ENCODE assay signal across 9 mouse cellular contexts in the genomic region with DNA sequence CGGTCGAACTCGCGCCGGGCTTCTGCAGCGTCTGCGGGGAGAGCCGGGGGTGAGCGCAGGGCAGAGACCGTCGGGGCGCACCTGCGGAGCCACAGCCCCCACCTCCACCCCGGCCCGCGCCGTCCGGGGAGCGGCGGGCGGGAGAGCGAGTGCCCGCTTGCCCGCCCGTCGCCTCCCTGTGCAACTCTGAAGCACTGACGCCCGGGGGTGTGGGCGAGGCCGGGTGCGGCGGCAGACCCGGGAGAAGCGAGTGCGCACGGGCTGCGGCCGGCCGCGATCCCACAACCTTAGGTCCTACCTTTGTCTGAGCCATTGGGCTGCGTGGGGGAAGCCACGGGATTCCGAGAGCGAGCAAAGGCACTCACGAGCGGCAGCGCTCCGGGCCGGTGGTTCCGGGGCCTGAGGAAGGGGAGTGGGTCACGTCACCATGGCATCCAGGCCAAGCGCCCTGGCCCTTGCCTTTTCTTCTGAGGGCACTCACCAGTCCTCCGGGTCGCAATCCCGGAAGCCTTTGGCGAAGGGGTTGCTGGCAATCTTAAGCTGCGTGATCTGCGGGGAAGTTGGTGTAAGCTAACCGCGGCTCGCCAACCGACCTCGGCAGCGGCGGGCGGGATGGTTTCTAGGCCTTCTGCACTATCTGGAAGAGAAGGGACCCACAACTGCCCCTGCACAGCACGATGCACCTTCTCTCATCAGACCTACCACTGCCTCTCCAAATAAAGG. TPM values are rescaled to one million over a fixed set of nuclear protein-coding genes. Genes with fewer than 3 reads are reported as not detected.
DNase-seq lines count a peak whose midpoint lies in the region; ATAC-seq lines count a peak whose summit lies in the region.
"Had no signal": no experiment of that assay in that cellular context is flagged by ENCODE, and none has a peak within 500 bp of the region (broad histone marks: within the 10 kb centered on the region; RNA-seq: fewer than 3 reads in every experiment).

No protein-coding gene starts in this region.

- peak; percentile 16; the same call in 1 of the 2 replicates for ATAC-seq in lung, embryonic 15.5 days (ENCODE audit: borderline replicate concordance, extremely low read depth, low FRiP score, low TSS enrichment)
- ATAC-seq in forebrain, embryonic 11.5 days (replicated peaks; ENCODE audit: low FRiP score) = no peak
- no peak for ATAC-seq in limb, embryonic 13.5 days (ENCODE audit: low FRiP score, low read depth)
- no peak for ATAC-seq in stomach, embryonic 14.5 days (ENCODE audit: insufficient number of reproducible peaks, insufficient read depth, low FRiP score, low read depth)
- ATAC-seq in inflammation-experienced regulatory T-cells, adult 6 months = no peak
- ATAC-seq in frontal cortex, adult (ENCODE audit: low TSS enrichment) = no peak

- 0 out of 2 replicates have a peak overlapping the region, but pooled peaks have one; percentile 1 for H3K9ac ChIP-seq in lung, embryonic 15.5 days
- no peak overlapping the region for H3K9ac ChIP-seq in forebrain, embryonic 11.5 days (ENCODE audit: low read length)
- peak overlapping the region; percentile 45 for H3K9ac ChIP-seq in limb, embryonic 13.5 days
- H3K9ac ChIP-seq in stomach, embryonic 14.5 days (replicated peaks; ENCODE audit: low read depth, low read length) = 0 out of 2 replicates have a peak overlapping the region, but pooled peaks have one; percentile 14

- no peaks in the 10 kb centered on the region for H3K9me3 ChIP-seq in lung, embryonic 15.5 days
- H3K9me3 ChIP-seq in forebrain, embryonic 11.5 days (ENCODE audit: control insufficient read depth, low read length) = no peaks in the 10 kb centered on the region
- 0 out of 2 replicates have a peak, but pooled peaks cover 3% of the 10 kb centered on the region for H3K9me3 ChIP-seq in limb, embryonic 13.5 days
- no peaks in the 10 kb centered on the region for H3K9me3 ChIP-seq in stomach, embryonic 14.5 days (ENCODE audit: control insufficient read depth, low read depth, low read length)

- H3K4me2 ChIP-seq in lung, embryonic 15.5 days = peak overlapping the region; percentile 53
- peak overlapping the region; percentile 36; the same call in 1 of the 2 replicates for H3K4me2 ChIP-seq in forebrain, embryonic 11.5 days (ENCODE audit: low read depth, low read length, severe bottlenecking)
- peak overlapping the region; percentile 63 for H3K4me2 ChIP-seq in limb, embryonic 13.5 days (replicated peaks)
- peak overlapping the region; percentile 56 for H3K4me2 ChIP-seq in stomach, embryonic 14.5 days (replicated peaks; ENCODE audit: low read depth, low read length)

- H3K36me3 ChIP-seq in lung, embryonic 15.5 days = no peaks in the 10 kb centered on the region
- H3K36me3 ChIP-seq in forebrain, embryonic 11.5 days (ENCODE audit: control insufficient read depth, insufficient read depth, low read length) = no peaks in the 10 kb centered on the region
- no peaks in the 10 kb centered on the region for H3K36me3 ChIP-seq in limb, embryonic 13.5 days
- H3K36me3 ChIP-seq in stomach, embryonic 14.5 days (ENCODE audit: control insufficient read depth, insufficient read depth, low read length) = no peaks in the 10 kb centered on the region

- peaks cover 89% of the 10 kb centered on the region for H3K27me3 ChIP-seq in lung, embryonic 15.5 days
- H3K27me3 ChIP-seq in forebrain, embryonic 11.5 days (ENCODE audit: control insufficient read depth, insufficient read depth, low read length) = peaks cover 84% of the 10 kb centered on the region
- H3K27me3 ChIP-seq in limb, embryonic 13.5 days = peaks cover 95% of the 10 kb centered on the region
- peaks cover 65% of the 10 kb centered on the region for H3K27me3 ChIP-seq in stomach, embryonic 14.5 days (ENCODE audit: control insufficient read depth, insufficient read depth, low read length)

- H3K4me1 ChIP-seq in lung, embryonic 15.5 days = peaks cover 28% of the 10 kb centered on the region
- H3K4me1 ChIP-seq in forebrain, embryonic 11.5 days (replicated peaks; ENCODE audit: control insufficient read depth, insufficient read depth, low read length) = peaks cover 20% of the 10 kb centered on the region
- peaks cover 35% of the 10 kb centered on the region for H3K4me1 ChIP-seq in limb, embryonic 13.5 days
- peaks cover 11% of the 10 kb centered on the region; the same call in 1 of the 2 replicates for H3K4me1 ChIP-seq in stomach, embryonic 14.5 days (ENCODE audit: control insufficient read depth, insufficient read depth, low read length)

- no peak for DNase-seq in lung, postnatal 14 days
- peak; percentile 63 for DNase-seq in forebrain, embryonic 11.5 days (ENCODE audit: low spot score)
- no peak for DNase-seq in adrenal gland, adult (ENCODE audit: inconsistent age in 2 of 2, low spot score in 1 of 2)

- H3K27ac ChIP-seq in lung, embryonic 15.5 days = no peak overlapping the region
- H3K27ac ChIP-seq in forebrain, embryonic 11.5 days (ENCODE audit: low read depth, low read length) = no peak overlapping the region
- no peak overlapping the region for H3K27ac ChIP-seq in limb, embryonic 13.5 days
- H3K27ac ChIP-seq in stomach, embryonic 14.5 days (ENCODE audit: low read length) = no peak overlapping the region

- H3K4me3 ChIP-seq in lung, embryonic 15.5 days = peak overlapping the region; percentile 30
- H3K4me3 ChIP-seq in forebrain, embryonic 11.5 days (ENCODE audit: low read depth, low read length) = peak overlapping the region; percentile 27
- H3K4me3 ChIP-seq in limb, embryonic 13.5 days = peak overlapping the region; percentile 41
- H3K4me3 ChIP-seq in stomach, embryonic 14.5 days (ENCODE audit: low read depth, low read length) = peak overlapping the region; percentile 34

- WGBS in lung, embryonic 15.5 days = 5% methylated on average over 62 of the region's 67 CpGs
- 1% methylated on average over 67 of the region's 67 CpGs for WGBS in forebrain, embryonic 11.5 days
- 2% methylated on average over 55 of the region's 67 CpGs for WGBS in limb, embryonic 13.5 days
- 4% methylated on average over 66 of the region's 67 CpGs for WGBS in stomach, embryonic 14.5 days

RNA-seq across cellular contexts. Expression of a gene that starts 7.9 kb away (rescaled TPM):
- 10.9 and 13.1 TPM in 2 replicates for polyA plus RNA-seq in lung, embryonic 15.5 days (2015; fragmentation: Nextera tagmentation; extraction: Ambion mirVana)
- 0.83 and 1.3 TPM in 2 replicates for polyA plus RNA-seq in forebrain, embryonic 11.5 days (2014; fragmentation: Nextera tagmentation; extraction: Ambion mirVana)
- polyA plus RNA-seq in limb, embryonic 13.5 days (2015; fragmentation: Nextera tagmentation; extraction: Ambion mirVana) = 5.5 and 6.0 TPM in 2 replicates
- polyA plus RNA-seq in stomach, embryonic 14.5 days (2014; fragmentation: Nextera tagmentation; extraction: Ambion mirVana) = 0.53 and 1.1 TPM in 2 replicates
- not detected for polyA plus RNA-seq in inflammation-experienced regulatory T-cells, adult 6 months (2017; shearing (Covaris generic))

RNA-seq across cellular contexts. Expression of a gene that starts 39.6 kb away (rescaled TPM):
- polyA plus RNA-seq in lung, embryonic 15.5 days (2015; fragmentation: Nextera tagmentation; extraction: Ambion mirVana) = 2.8 and 4.3 TPM in 2 replicates
- 5.3 and 6.0 TPM in 2 replicates for polyA plus RNA-seq in forebrain, embryonic 11.5 days (2014; fragmentation: Nextera tagmentation; extraction: Ambion mirVana)
- polyA plus RNA-seq in limb, embryonic 13.5 days (2015; fragmentation: Nextera tagmentation; extraction: Ambion mirVana) = 2.6 and 3.6 TPM in 2 replicates
- polyA plus RNA-seq in stomach, embryonic 14.5 days (2014; fragmentation: Nextera tagmentation; extraction: Ambion mirVana) = 1.1 and 1.5 TPM in 2 replicates
- polyA plus RNA-seq in inflammation-experienced regulatory T-cells, adult 6 months (2017; shearing (Covaris generic)) = not detected
- polyA plus RNA-seq: liver, adult 2 months had no signal

RNA-seq across cellular contexts. Expression of a gene that starts 43.6 kb away (rescaled TPM):
- polyA plus RNA-seq in lung, embryonic 15.5 days (2015; fragmentation: Nextera tagmentation; extraction: Ambion mirVana) = 3.2 and 4.0 TPM in 2 replicates
- polyA plus RNA-seq in forebrain, embryonic 11.5 days (2014; fragmentation: Nextera tagmentation; extraction: Ambion mirVana) = 2.8 and 3.4 TPM in 2 replicates
- 5.9 and 6.0 TPM in 2 replicates for polyA plus RNA-seq in limb, embryonic 13.5 days (2015; fragmentation: Nextera tagmentation; extraction: Ambion mirVana)
- polyA plus RNA-seq in stomach, embryonic 14.5 days (2014; fragmentation: Nextera tagmentation; extraction: Ambion mirVana) = 0.67 and 1.3 TPM in 2 replicates
- not detected for polyA plus RNA-seq in inflammation-experienced regulatory T-cells, adult 6 months (2017; shearing (Covaris generic))
- polyA plus RNA-seq: liver, adult 2 months had no signal

RNA-seq across cellular contexts. Expression of a gene that starts 47.2 kb away (rescaled TPM):
- 20.2 and 20.9 TPM in 2 replicates for polyA plus RNA-seq in lung, embryonic 15.5 days (2015; fragmentation: Nextera tagmentation; extraction: Ambion mirVana)
- polyA plus RNA-seq in forebrain, embryonic 11.5 days (2014; fragmentation: Nextera tagmentation; extraction: Ambion mirVana) = 44.2 and 48.2 TPM in 2 replicates
- 37.0 and 41.7 TPM in 2 replicates for polyA plus RNA-seq in limb, embryonic 13.5 days (2015; fragmentation: Nextera tagmentation; extraction: Ambion mirVana)
- 17.1 and 18.9 TPM in 2 replicates for polyA plus RNA-seq in stomach, embryonic 14.5 days (2014; fragmentation: Nextera tagmentation; extraction: Ambion mirVana)
- under 1 TPM; 0.72 to 0.78 (median 0.77) TPM for polyA plus RNA-seq in inflammation-experienced regulatory T-cells, adult 6 months (2017; shearing (Covaris generic))
